Mouse (Mus musculus): ENCODE measurements around the gene Gm10382.
"Not testable (repeated sequence)": the region's sequence is repeated elsewhere in the genome, so short reads cannot be mapped to it uniquely, and the experiment has no call there.

Gm10382 gene

GRCm38 (mm10) chr5:125393622-125394603 is 4.8 kb downstream of the Gm10382 start:
- peak; percentile 56 to 64 for DNase-seq

- no peak for DNase-seq
These were observed 5.9 kb downstream of the Gm10382 start for GRCm38 (mm10) chr5:125395008-125395407.

DNA sequence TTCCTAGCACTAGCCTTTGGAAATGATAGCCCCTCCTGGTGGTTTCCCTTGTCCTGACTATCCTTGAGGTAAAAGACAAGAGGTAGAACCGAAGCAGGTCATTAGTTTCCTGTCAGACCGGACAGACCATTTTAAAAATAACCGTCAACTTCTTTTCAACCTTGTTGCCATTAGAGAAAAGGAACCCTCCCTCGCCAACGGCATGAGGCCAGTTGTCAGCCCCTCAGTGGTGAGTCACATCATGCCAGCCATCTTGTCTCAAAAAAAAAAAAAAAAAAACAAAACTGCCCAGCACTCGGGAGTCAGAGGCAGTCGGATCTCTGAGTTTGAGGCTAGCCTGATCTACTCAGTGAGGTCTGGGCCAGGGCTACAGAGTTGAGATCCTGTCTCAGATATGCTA is 11.8 kb downstream of the Gm10382 start:
- DNase-seq, result no peak

DNA sequence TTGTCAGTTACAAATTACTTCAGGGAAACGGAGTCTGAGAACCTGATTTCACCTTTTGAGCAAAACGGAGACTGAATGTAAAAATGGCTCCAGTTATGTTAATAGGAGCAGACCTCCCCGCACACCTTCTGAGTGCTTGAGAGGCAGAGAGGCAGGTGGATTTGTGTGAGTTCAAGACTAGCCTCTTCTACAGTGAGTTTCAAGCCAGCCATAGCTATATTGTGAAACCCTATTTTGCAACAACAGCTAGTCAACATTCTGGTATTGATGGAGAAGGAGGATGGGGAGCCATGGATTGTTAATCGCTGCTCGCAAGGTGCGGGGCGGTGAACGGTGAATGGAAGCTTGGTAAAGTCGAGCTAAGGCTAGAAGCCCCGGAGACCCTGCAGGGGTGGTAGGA is 13.4 kb downstream of the Gm10382 start:
- no peak for DNase-seq

GRCm38 (mm10) chr5:125402991-125403390 is 13.9 kb downstream of the Gm10382 start:
- no peak for DNase-seq

GRCm38 (mm10) chr5:125403481-125404465 is 14.7 kb downstream of the Gm10382 start:
- DNase-seq, result peak; percentile 57 to 74

DNA sequence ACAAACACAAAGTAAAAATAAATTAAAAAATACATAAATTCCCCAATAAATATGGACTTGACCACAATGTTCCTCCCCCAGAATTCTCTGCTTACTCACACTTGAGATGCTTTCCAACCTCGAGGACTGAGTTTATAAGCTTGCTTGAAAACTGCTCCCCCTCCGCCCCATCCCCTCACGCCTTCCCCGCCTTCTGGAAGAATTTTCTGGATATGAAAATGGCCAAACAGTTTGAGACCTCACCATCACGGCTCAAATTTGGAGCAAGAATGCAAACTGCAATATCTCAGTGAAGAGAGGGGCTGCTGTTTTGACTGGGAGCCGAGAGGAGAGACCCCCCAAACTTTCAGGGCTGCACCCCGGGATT is 15.4 kb downstream of the Gm10382 start:
- DNase-seq, result no peak

- DNase-seq, result peak in 1 of 2 experiments; percentile 44
These were observed 15.9 kb downstream of the Gm10382 start for GRCm38 (mm10) chr5:125404903-125405545.

DNA sequence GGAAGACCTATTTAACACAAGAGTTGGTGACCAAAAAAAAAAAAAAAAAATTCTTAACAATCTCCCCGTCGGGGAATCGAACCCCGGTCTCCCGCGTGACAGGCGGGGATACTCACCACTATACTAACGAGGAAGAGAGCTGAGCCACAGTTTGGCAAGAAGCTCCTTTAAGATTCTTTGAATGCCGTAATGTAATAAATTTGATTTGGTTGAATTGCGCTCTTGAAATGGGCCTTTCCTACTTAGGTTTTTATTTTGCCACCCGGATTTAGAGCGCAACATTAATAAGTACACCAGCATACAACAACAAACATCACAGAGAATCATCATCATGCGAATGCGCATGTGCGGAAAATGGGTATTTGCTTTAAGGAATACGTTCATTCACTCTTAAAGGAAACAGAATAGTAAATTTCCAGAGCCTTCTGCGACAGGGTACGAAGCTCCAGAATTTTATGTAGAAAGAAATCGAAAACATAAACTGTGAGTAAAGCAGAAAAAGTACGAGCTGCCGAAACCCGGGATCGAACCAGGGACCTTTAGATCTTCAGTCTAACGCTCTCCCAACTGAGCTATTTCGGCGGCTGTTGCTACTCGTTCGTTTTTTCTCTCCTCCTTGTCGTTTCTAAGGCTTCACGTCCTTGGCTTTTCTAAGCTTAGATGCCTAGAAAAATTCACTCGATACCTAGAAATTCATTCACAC is 16.6 kb downstream of the Gm10382 start:
- DNase-seq, result peak; percentile 72 to 89

DNA sequence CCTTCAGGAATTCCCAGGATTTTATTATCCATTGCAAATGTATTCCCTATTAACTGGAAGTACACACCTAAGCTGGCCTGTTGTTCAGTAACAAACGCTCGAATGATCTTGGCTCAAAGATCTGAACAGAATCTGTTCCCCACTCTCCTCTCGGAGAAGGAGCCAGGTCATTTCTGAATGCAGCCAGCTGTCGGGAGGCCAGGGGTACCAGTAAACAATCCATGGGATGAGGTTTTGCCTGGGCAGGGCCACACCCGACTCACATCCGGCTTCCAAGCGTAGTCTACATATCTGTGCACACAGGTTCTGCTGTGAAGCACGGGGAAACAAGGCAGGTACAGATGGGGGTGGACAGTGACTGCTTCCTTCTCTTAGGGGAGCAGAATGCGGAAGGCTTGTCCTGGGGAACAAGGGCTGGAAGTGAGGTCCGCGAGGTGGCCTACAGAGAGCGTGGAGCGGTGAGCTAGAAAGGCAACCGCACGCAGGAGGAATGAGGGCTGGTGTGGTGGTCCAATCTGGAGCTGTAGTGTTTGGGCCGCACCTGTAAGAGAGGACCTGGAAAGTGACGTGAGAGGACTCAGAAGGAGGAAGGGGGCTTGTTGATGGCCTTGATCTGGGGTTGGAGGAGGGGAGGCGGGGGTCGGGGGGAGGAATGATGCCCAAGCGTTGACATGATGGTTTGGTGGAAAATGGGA is 17.3 kb downstream of the Gm10382 start:
- DNase-seq, result peak; percentile 60 to 74

- no peak for DNase-seq
These were observed 18.1 kb downstream of the Gm10382 start for GRCm38 (mm10) chr5:125407020-125407830.

- DNase-seq, result peak in 1 of 2 experiments; percentile 19
These were observed 18.9 kb downstream of the Gm10382 start for GRCm38 (mm10) chr5:125407910-125408575.

GRCm38 (mm10) chr5:125408842-125409241 is 19.7 kb downstream of the Gm10382 start:
- DNase-seq, result peak in 1 of 2 experiments; percentile 70

DNA sequence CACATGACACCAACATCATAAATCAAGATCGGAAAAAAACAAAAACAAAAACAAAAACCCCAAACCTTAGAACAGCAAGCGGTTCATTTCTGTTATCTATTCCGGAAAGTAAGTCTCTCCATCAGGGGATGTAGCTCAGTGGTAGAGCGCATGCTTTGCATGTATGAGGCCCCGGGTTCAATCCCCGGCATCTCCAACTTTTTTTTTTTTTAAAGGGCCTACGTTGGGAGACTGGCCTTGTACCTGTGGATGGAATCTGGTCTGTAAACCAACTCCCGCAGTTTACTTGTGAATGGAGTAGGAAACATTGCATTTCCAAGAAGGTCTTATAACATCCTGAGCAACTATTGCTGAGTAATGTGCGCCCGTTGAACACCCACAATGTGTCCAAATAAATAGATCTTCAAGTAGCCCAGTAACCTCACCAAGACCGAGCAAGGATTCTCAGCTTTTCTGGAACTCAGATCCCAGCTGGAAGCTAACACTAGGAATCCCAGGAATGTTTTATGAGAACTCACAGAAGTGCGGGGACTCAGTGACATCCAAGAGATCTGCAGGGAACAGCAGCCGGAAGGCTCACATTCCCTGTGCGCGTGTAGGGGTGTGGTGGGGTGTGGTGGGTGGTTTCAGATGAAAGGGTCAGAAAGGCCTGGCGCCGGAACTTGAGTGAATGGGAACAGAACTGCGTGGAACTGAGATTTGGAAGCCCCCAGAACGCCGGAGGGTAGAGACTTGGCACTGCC is 20.4 kb downstream of the Gm10382 start:
- DNase-seq, result no peak

- peak; percentile 54 to 57 for DNase-seq
These were observed 22.9 kb downstream of the Gm10382 start for GRCm38 (mm10) chr5:125411972-125412530.

DNA sequence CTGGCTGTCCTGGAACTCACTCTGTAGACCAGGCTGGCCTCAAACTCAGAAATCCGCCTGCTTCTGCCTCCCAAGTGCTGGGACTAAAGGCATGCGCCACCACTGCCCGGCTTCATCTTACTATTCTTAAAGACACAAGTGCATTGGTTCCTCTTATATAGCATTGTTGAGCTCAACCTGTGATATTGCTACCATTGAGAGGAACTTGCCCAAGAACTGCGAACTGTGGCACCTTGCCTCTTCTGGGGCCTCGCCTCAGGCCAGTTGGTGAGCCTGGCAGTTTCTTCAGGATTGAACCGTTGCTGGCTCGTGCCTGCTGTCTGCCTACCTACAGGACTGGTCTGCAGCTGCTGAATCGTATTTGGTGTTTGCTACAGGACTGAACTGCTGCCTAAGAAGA is 23.4 kb downstream of the Gm10382 start:
- DNase-seq, result not testable (repeated sequence)

GRCm38 (mm10) chr5:125413763-125414162 is 24.6 kb downstream of the Gm10382 start:
- DNase-seq, result no peak

GRCm38 (mm10) chr5:125416183-125416582 is 27.1 kb downstream of the Gm10382 start:
- DNase-seq, result no peak

DNA sequence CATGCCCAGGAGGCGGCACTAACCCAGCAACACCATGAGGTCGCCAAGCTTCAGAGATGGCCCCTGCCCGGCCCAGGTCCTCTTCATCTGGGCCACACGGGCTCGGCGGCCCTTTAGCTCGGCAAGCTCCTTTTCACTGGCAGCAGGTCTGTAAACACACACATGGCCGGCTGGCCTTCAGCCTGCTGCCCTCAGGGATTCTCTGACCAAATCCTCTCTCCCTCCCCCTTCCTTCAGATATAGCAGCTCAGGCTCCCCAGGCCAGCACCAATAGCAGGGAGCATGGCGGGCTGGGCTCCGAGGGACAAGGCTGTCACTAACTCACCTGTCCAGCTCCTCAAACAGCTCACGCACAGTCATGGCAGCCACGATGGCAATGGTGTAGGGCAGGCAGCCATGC is 29.5 kb downstream of the Gm10382 start:
- DNase-seq, result peak; percentile 61 to 67

All from cerebellum, adult 18-20 months (tissue).